Mouse (Mus musculus): ENCODE measurements at regions not wholly inside any gene's neighbourhood (a gene's known extent, or its start where the extent isn't known, plus 50 kb on each side); places are given as distances from the start of the nearest gene placed in this dataset.

DNA sequence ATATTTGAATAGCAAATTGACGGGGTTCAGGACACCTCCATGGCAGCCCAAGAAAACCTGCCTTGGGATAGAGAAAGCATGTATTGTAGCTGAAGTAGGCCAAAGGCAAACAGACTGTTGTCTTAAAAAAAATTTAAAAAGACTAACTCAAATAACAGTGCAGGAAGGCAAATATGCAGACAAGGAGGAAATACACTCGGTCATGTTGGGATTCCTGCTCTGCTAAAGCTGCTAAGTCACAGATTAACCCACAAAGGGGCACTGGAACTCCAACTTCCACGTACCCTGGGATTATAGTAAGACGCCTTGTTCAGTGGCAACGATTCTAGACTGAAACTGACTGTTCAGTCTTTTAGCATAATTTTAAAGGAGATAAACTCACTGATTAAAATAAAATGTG, 258.9 kb upstream of the Cwc22 start:
- TF ChIP-seq EP300 (optimal IDR thresholded peaks at IDR 0.05) (no peak), CTCF (IDR thresholded peaks at IDR 0.05; ENCODE audit: low read depth) (peak; percentile 14; the same call in 1 of the 2 replicates)
- no peak overlapping the region for H3K4me2 ChIP-seq (replicated peaks; ENCODE audit: low read depth)
- no peak overlapping the region for H3K9ac ChIP-seq (ENCODE audit: low read length)
- DNase-seq (ENCODE audit: low spot score) (no peak), ATAC-seq (ENCODE audit: low FRiP score, low TSS enrichment) (no peak)
- H3K36me3 ChIP-seq (ENCODE audit: control insufficient read depth, insufficient read depth, low read length), result no peaks in the 10 kb centered on the region
- H3K4me1 ChIP-seq (replicated peaks; ENCODE audit: control insufficient read depth, insufficient read depth), result no peaks in the 10 kb centered on the region
- H3K9me3 ChIP-seq (ENCODE audit: control insufficient read depth, low read length), result no peaks in the 10 kb centered on the region
- H3K27ac ChIP-seq (replicated peaks), result no peak overlapping the region
- 38% methylated on average over 5 of the region's 5 CpGs for WGBS
- no peak overlapping the region for H3K4me3 ChIP-seq (ENCODE audit: low read depth, low read length)
- no peaks in the 10 kb centered on the region for H3K27me3 ChIP-seq (ENCODE audit: control insufficient read depth, insufficient read depth, low read length)

- ATAC-seq (ENCODE audit: low FRiP score, low TSS enrichment) (no peak), DNase-seq (ENCODE audit: low spot score) (no peak)
- H3K27ac ChIP-seq (replicated peaks), result no peak overlapping the region
- no peaks in the 10 kb centered on the region for H3K4me1 ChIP-seq (replicated peaks; ENCODE audit: control insufficient read depth, insufficient read depth)
- WGBS, result 52% methylated on average over 4 of the region's 4 CpGs
- no peak overlapping the region for H3K4me3 ChIP-seq (ENCODE audit: low read depth, low read length)
- H3K27me3 ChIP-seq (ENCODE audit: control insufficient read depth, insufficient read depth, low read length), result no peaks in the 10 kb centered on the region
- no peaks in the 10 kb centered on the region for H3K9me3 ChIP-seq (ENCODE audit: control insufficient read depth, low read length)
- H3K9ac ChIP-seq (ENCODE audit: low read length), result no peak overlapping the region
- TF ChIP-seq EP300 (optimal IDR thresholded peaks at IDR 0.05), result no peak
- no peak for TF ChIP-seq CTCF (IDR thresholded peaks at IDR 0.05; ENCODE audit: low read depth)
- no peak overlapping the region for H3K4me2 ChIP-seq (replicated peaks; ENCODE audit: low read depth)
- H3K36me3 ChIP-seq (ENCODE audit: control insufficient read depth, insufficient read depth, low read length), result no peaks in the 10 kb centered on the region
Observed at GRCm38 (mm10) chr2:78196006-78196405, 249.8 kb upstream of the Cwc22 start.

- TF ChIP-seq EP300 (optimal IDR thresholded peaks at IDR 0.05) (no peak), CTCF (IDR thresholded peaks at IDR 0.05; ENCODE audit: low read depth) (no peak)
- no peak overlapping the region for H3K9ac ChIP-seq (ENCODE audit: low read length)
- 0% methylated on average over 1 of the region's 1 CpGs for WGBS
Observed at GRCm38 (mm10) chr2:78189620-78190019, 243.4 kb upstream of the Cwc22 start.

GRCm38 (mm10) chr2:78184950-78185349, 238.8 kb upstream of the Cwc22 start:
- no peak for ATAC-seq (ENCODE audit: low FRiP score, low TSS enrichment)
- H3K4me2 ChIP-seq (replicated peaks; ENCODE audit: low read depth), result no peak overlapping the region
- no peaks in the 10 kb centered on the region for H3K9me3 ChIP-seq (ENCODE audit: control insufficient read depth, low read length)
- no peak overlapping the region for H3K4me3 ChIP-seq (ENCODE audit: low read depth, low read length)
- no peaks in the 10 kb centered on the region for H3K36me3 ChIP-seq (ENCODE audit: control insufficient read depth, insufficient read depth, low read length)
- TF ChIP-seq CTCF (IDR thresholded peaks at IDR 0.05; ENCODE audit: low read depth), result no peak
- TF ChIP-seq EP300 (optimal IDR thresholded peaks at IDR 0.05), result no peak
- no peaks in the 10 kb centered on the region for H3K4me1 ChIP-seq (replicated peaks; ENCODE audit: control insufficient read depth, insufficient read depth)
- WGBS, result 84% methylated on average over 1 of the region's 1 CpGs
- DNase-seq (ENCODE audit: low spot score), result no peak
- H3K27ac ChIP-seq (replicated peaks), result no peak overlapping the region
- H3K9ac ChIP-seq (ENCODE audit: low read length), result no peak overlapping the region
- no peaks in the 10 kb centered on the region for H3K27me3 ChIP-seq (ENCODE audit: control insufficient read depth, insufficient read depth, low read length)

More at GRCm38 (mm10) chr2:78189620-78190019, 243.4 kb upstream of the Cwc22 start:
- Histone ChIP-seq H3K27me3 (ENCODE audit: control insufficient read depth, insufficient read depth, low read length) (no peaks in the 10 kb centered on the region), H3K4me2 (replicated peaks; ENCODE audit: low read depth) (no peak overlapping the region), H3K27ac (replicated peaks) (no peak overlapping the region), H3K36me3 (ENCODE audit: control insufficient read depth, insufficient read depth, low read length) (no peaks in the 10 kb centered on the region), H3K9me3 (ENCODE audit: control insufficient read depth, low read length) (no peaks in the 10 kb centered on the region), H3K4me1 (replicated peaks; ENCODE audit: control insufficient read depth, insufficient read depth) (no peaks in the 10 kb centered on the region), H3K4me3 (ENCODE audit: low read depth, low read length) (no peak overlapping the region)
- DNase-seq (ENCODE audit: low spot score), result no peak
- peak; percentile 42; the same call in 1 of the 2 replicates for ATAC-seq (ENCODE audit: low FRiP score, low TSS enrichment)

DNA sequence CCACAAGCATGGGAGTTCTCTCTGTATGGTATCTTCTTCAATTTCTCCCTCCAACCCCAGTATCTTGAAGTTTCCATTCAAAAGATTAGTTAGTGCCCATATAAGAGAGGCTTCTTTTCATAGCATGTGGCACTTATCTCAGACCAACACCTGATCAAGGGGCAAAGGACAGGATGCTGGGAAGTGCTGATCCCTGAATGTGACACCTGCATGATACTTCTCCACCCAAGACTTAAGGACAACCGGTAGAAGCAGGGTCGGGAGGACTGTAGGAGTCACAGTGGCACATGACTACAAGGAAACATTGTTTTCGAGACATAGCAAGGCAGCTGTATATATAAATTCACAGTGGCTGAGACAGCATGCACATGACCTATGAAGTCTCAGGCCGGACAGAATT, 227.6 kb upstream of the Cwc22 start:
- no peak for DNase-seq (ENCODE audit: low spot score)
- Histone ChIP-seq H3K27ac (replicated peaks) (no peak overlapping the region), H3K4me1 (replicated peaks; ENCODE audit: control insufficient read depth, insufficient read depth) (no peaks in the 10 kb centered on the region), H3K9ac (ENCODE audit: low read length) (no peak overlapping the region), H3K27me3 (ENCODE audit: control insufficient read depth, insufficient read depth, low read length) (no peaks in the 10 kb centered on the region), H3K9me3 (ENCODE audit: control insufficient read depth, low read length) (no peaks in the 10 kb centered on the region), H3K4me2 (replicated peaks; ENCODE audit: low read depth) (no peak overlapping the region), H3K4me3 (ENCODE audit: low read depth, low read length) (no peak overlapping the region), H3K36me3 (ENCODE audit: control insufficient read depth, insufficient read depth, low read length) (no peaks in the 10 kb centered on the region)
- ATAC-seq (ENCODE audit: low FRiP score, low TSS enrichment), result no peak
- WGBS, result 73% methylated on average over 4 of the region's 4 CpGs
- no peak for TF ChIP-seq CTCF (IDR thresholded peaks at IDR 0.05; ENCODE audit: low read depth)
- no peak for TF ChIP-seq EP300 (optimal IDR thresholded peaks at IDR 0.05)

DNA sequence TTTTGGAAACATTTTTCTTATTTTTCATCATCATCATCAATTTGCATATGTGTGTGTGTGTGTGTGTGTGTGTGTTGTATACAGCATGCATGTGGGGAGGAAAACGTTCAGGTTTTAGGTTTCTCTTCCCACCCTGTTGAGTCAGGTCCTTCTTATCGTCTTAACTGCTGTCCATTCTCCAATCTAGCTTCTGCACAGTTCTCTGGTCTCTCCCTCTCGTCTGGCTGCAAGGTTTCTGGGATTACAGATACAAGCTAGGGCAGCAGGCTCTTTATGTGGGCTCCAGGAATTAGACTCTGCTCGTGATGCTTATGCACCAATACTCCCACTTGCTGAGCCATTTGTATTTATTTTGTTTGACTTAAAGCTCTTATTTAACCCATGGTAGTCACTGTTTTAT, 226.6 kb upstream of the Cwc22 start:
- Histone ChIP-seq H3K4me1 (replicated peaks; ENCODE audit: control insufficient read depth, insufficient read depth) (no peaks in the 10 kb centered on the region), H3K27ac (replicated peaks) (no peak overlapping the region), H3K9me3 (ENCODE audit: control insufficient read depth, low read length) (no peaks in the 10 kb centered on the region), H3K9ac (ENCODE audit: low read length) (no peak overlapping the region), H3K36me3 (ENCODE audit: control insufficient read depth, insufficient read depth, low read length) (no peaks in the 10 kb centered on the region), H3K4me3 (ENCODE audit: low read depth, low read length) (no peak overlapping the region), H3K27me3 (ENCODE audit: control insufficient read depth, insufficient read depth, low read length) (no peaks in the 10 kb centered on the region), H3K4me2 (replicated peaks; ENCODE audit: low read depth) (no peak overlapping the region)
- DNase-seq (ENCODE audit: low spot score) (no peak), ATAC-seq (ENCODE audit: low FRiP score, low TSS enrichment) (no peak)
- TF ChIP-seq CTCF (IDR thresholded peaks at IDR 0.05; ENCODE audit: low read depth) (no peak), EP300 (optimal IDR thresholded peaks at IDR 0.05) (no peak)
- WGBS, result 54% methylated on average over 4 of the region's 4 CpGs
